Mouse (Mus musculus): Measurements from ENCODE around the gene Ankib1. TPM values are rescaled to one million over a fixed set of nuclear protein-coding genes. Genes with fewer than 3 reads are reported as not detected.
"Not testable (repeated sequence)": the region's sequence is repeated elsewhere in the genome, so short reads cannot be mapped to it uniquely, and the experiment has no call there.

Ankib1 gene
- total RNA-seq, 2 experiments from 2014 or later, result 18.9 to 20.5 TPM

- no peak for DNase-seq (ENCODE audit: low spot score)
Observed at GRCm38 (mm10) chr5:3725491-3725890, 77.2 kb downstream of the Ankib1 start.

- no peak for DNase-seq (ENCODE audit: low spot score)
Observed at GRCm38 (mm10) chr5:3723415-3723814, 79.3 kb downstream of the Ankib1 start.

- DNase-seq (ENCODE audit: low spot score), result no peak
Observed at GRCm38 (mm10) chr5:3722873-3723272, 79.9 kb downstream of the Ankib1 start.

- no peak for DNase-seq (ENCODE audit: low spot score)
Observed at GRCm38 (mm10) chr5:3719371-3719770, 83.4 kb downstream of the Ankib1 start.

- no peak for DNase-seq (ENCODE audit: low spot score)
Observed at GRCm38 (mm10) chr5:3715800-3716199, 86.9 kb downstream of the Ankib1 start.

GRCm38 (mm10) chr5:3702180-3702579 is 100.5 kb downstream of the Ankib1 start:
- no peak for DNase-seq (ENCODE audit: low spot score)

GRCm38 (mm10) chr5:3700025-3700424 is 102.7 kb downstream of the Ankib1 start:
- no peak for DNase-seq (ENCODE audit: low spot score)

- DNase-seq (ENCODE audit: low spot score), result no peak
Observed at GRCm38 (mm10) chr5:3696031-3696430, 106.7 kb downstream of the Ankib1 start.

- no peak for DNase-seq (ENCODE audit: low spot score)
Observed at GRCm38 (mm10) chr5:3695191-3695590, 107.5 kb downstream of the Ankib1 start.

- DNase-seq (ENCODE audit: low spot score), result no peak
Observed at GRCm38 (mm10) chr5:3692956-3693355, 109.8 kb downstream of the Ankib1 start.

- DNase-seq (ENCODE audit: low spot score), result no peak
Observed at GRCm38 (mm10) chr5:3691283-3691682, 111.4 kb downstream of the Ankib1 start.

GRCm38 (mm10) chr5:3688298-3688697 is 114.4 kb downstream of the Ankib1 start:
- no peak for DNase-seq (ENCODE audit: low spot score)

- DNase-seq (ENCODE audit: low spot score), result no peak
Observed at GRCm38 (mm10) chr5:3669938-3670554, 132.7 kb downstream of the Ankib1 start.

GRCm38 (mm10) chr5:3666585-3666984 is 136.1 kb downstream of the Ankib1 start:
- DNase-seq (ENCODE audit: low spot score), result no peak

GRCm38 (mm10) chr5:3665225-3665624 is 137.5 kb downstream of the Ankib1 start:
- DNase-seq (ENCODE audit: low spot score), result no peak

- DNase-seq (ENCODE audit: low spot score), result no peak
Observed at GRCm38 (mm10) chr5:3657085-3657484, 145.6 kb downstream of the Ankib1 start, which contains the start of gene Gatad1. Gatad1 (minus strand) TSS chr5:3657185.

- DNase-seq (ENCODE audit: low spot score), result no peak
Observed at GRCm38 (mm10) chr5:3653801-3654200, 148.9 kb downstream of the Ankib1 start.

GRCm38 (mm10) chr5:3652903-3653575 is 149.7 kb downstream of the Ankib1 start:
- DNase-seq (ENCODE audit: low spot score), result not testable (repeated sequence)

- no peak for DNase-seq (ENCODE audit: low spot score)
Observed at GRCm38 (mm10) chr5:3651621-3652020, 151.1 kb downstream of the Ankib1 start.

- no peak for DNase-seq (ENCODE audit: low spot score)
Observed at GRCm38 (mm10) chr5:3650881-3651280, 151.8 kb downstream of the Ankib1 start, which contains the start of gene Tmbim7. Tmbim7 (plus strand) TSS chr5:3651181.

- no peak for DNase-seq (ENCODE audit: low spot score)
Observed at GRCm38 (mm10) chr5:3648849-3649210, 153.9 kb downstream of the Ankib1 start.

GRCm38 (mm10) chr5:3648206-3648848 is 154.4 kb downstream of the Ankib1 start:
- no peak for DNase-seq (ENCODE audit: low spot score)

GRCm38 (mm10) chr5:3647708-3648121 is 155.0 kb downstream of the Ankib1 start:
- DNase-seq (ENCODE audit: low spot score), result peak; percentile 90
